Mouse (Mus musculus) lung, postnatal 0 days (tissue): ENCODE results near the gene Snx9.

Source experiments
- CTCF ChIP-seq: IDR thresholded peaks from 2 replicates; pipeline ENCODE4 v1.5.1; 2016; ENCODE audit warnings: antibody characterized with exemption, mild to moderate bottlenecking
- EP300 ChIP-seq: IDR thresholded peaks from 2 replicates; pipeline ENCODE4 v1.6.1; 2016; ENCODE audit warnings: antibody characterized with exemption, mild to moderate bottlenecking, control low read depth

DNA sequence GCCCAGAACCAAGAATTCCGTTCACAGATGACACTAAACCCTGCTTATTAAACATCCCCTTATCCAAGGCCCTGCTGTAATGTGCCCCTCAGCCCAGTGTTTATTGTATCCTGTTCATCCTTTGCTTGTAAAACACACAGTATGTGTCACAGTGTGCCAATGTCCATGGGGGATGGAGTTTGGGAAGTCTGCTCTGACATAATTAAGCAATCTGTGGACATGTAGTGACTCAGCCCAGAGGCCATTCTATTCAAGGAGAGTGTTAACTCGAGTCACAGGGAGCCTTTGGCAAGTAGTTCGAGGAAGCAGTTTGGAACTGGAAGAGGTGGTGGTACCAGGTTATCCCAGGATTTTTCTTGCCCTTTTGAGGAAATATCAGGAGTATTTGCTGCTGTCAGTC, 116.0 kb downstream of the Snx9 start:
- TF ChIP-seq CTCF (no peak), EP300 (no peak)
